Mouse (Mus musculus) 3T3-L1 (cell line): Measurements from ENCODE around the gene Canx.
"Not testable (repeated sequence)": the region's sequence is repeated elsewhere in the genome, so short reads cannot be mapped to it uniquely, and the experiment has no call there.

ENCODE experiments used
- DNase-seq: peaks from one replicate; pipeline ENCODE4 v3.0.0-alpha.2; 2015; ENCODE audit warnings: low read depth, low spot score

The Canx gene

GRCm38 (mm10) chr11:50333181-50333580, 7.7 kb upstream of the Canx start:
- DNase-seq = no peak

DNA sequence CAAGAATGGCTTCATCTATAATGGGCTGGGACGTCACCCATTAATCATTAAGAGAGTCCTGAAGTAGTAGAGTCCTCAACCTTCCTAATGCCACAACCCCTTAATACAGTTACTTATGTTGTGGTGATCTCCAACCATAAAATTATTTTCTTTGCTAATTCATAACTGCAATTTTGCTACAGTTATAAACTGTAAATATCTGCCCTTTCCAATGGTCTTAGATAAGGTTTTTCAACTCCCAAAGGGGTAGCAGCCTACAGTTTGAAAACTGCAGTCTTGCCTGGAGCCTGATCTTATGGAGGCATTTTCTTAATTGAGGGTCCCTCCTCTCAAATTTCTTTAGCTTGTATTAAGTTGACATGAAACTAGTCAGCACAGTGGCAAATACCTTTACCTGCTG, 3.9 kb upstream of the Canx start:
- DNase-seq = no peak

DNA sequence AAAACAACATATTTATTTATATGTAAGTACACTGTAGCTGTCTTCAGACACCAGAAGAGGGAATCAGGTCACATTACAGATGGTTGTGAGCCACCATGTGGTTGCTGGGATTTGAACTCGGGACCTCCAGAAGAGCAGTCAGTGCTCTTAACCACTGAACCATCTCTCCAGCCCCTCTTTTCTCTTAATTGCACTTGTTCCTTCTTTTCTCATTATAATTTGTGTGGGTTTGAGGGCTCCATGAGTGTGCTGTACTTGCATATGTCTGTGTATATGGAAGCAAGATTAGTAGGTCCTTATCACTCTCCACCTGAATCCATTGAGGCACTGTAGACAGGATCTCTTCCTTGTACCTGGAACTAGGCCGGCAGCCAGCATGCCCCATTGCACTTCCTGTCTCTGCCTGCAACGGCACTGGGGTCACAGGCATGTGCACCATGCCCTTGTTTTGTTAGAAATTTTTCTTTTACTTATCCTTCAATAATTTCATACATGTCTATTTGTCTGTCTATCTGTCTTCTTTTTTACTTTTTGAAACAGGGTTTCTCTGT, 2.7 kb upstream of the Canx start:
- no peak for DNase-seq

- peak; percentile 15 for DNase-seq
These were observed 961 bp upstream of the Canx start for GRCm38 (mm10) chr11:50326302-50326966.

DNA sequence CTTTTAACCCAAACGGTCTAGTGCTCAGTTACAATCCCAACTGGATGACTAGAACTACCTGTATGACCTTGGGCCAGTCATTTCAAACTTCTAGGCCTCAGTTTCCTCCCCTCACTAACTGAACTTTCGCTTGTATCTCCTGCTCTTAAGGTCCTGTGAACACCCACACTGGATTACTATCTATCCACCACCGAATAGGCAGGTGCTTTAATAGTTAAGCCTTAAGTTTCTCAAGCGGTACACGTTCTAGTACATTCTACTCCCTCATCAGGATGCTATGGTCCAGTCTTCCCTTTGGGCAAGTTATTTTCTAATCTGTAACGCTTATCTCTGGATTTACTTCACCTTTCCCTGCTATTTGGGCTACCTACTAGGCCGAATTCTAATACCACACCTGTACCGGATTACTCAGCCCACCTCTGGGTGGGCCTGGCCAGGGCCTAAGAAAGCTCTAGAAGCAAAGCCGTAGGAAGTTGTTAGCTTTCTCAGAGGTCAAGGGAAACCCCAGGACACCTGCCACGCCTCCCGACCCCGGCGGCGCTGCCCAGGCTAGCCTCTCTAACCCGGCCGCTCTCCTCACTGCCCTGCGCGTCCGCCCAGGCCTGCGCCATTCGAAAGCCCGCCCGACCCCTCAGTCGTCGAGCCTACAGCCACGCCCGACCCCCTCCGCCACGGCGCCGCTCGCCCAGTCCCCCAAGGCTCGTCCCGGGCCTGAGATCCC, 562 bp downstream of the Canx start:
- peak; percentile 37 for DNase-seq

- peak; percentile 4 for DNase-seq
These were observed 1.6 kb downstream of the Canx start for GRCm38 (mm10) chr11:50323843-50324242.

GRCm38 (mm10) chr11:50322345-50322744, 3.1 kb downstream of the Canx start:
- DNase-seq = no peak

GRCm38 (mm10) chr11:50321239-50321638, 4.2 kb downstream of the Canx start:
- no peak for DNase-seq

GRCm38 (mm10) chr11:50319343-50319742, 6.1 kb downstream of the Canx start:
- not testable (repeated sequence) for DNase-seq

GRCm38 (mm10) chr11:50312803-50313202, 12.7 kb downstream of the Canx start:
- DNase-seq = no peak

DNA sequence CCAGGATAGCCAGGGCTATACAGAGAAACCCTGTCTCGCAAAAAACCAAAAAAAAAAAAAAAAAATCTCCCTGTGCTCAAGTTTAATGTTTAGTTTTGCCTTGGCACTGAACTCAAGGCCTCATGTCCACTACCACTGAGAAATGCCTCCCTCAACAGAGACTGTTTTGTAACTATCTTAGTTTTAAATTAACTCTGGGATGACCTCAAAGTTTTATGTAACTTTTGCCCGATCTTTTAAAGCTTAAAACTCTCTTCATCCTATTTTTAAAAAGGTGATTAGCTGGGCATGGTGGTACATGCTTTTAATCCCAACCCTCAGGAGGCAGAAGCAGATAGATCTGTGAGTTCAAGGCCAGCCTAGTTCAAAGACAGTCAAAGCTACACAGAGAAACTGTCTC, 22.1 kb downstream of the Canx start:
- no peak for DNase-seq

GRCm38 (mm10) chr11:50292190-50292855, 33.1 kb downstream of the Canx start, which contains the start of gene Maml1:
Maml1 (minus strand) TSS chr11:50292311.
- DNase-seq = peak; percentile 99

- DNase-seq = peak; percentile 60
These were observed 33.9 kb downstream of the Canx start for GRCm38 (mm10) chr11:50291321-50292165.

DNA sequence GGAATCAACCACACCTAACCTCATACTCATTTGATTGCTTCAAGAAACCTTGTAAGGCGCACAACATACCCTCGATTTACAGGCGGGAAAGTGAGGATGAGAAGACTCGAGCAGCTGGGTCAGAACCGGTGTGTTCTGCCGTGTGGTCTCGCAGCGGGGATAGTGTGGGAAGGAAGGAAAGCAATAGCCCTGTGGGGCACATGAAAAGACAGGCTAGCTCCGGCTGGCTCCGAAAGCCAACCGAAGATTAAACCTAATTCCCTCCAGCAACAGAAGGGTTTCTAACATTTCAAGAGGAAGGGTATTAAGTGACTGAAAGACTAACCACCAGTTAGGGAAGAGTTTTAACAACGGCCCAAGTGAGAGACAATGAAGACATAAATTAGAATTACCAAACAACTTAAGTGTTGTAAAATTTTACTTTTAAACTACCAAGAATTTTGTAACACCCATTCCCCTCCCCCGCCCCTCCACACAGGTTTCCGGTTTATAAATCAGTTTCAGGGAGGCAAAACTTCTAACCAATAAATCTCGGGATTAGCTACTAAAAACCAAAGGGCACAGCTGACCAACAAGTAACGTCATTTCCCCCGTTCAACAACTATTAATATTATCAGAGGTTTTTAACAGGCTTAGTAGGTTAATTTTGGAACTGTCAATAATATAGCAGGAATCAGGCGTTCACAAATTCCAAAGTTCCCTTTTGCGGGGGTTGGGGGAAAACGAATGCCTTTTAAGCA, 34.8 kb downstream of the Canx start:
- DNase-seq = peak; percentile 56

- no peak for DNase-seq
These were observed 39.0 kb downstream of the Canx start for GRCm38 (mm10) chr11:50286428-50286827.

GRCm38 (mm10) chr11:50285696-50286095, 39.8 kb downstream of the Canx start:
- DNase-seq = no peak

DNA sequence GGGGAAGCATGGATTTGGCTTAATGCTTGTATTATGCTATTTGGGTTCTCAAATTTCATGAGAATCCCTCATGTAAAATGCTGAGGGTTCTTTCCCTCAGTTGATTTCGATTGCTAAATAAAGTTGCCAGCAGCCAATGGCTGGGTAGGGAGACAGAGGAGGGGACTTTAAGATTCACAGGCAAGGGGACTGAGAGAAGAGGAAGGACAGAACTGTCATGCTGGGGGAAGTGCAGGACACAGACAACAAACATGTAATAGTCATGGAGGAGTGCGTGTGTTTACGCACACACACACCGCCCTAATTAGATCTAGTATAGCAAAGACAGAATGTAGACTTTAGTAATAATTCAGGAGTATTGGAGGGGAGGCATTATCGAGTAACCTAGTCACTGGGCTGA, 40.2 kb downstream of the Canx start:
- no peak for DNase-seq

- no peak for DNase-seq
These were observed 45.4 kb downstream of the Canx start for GRCm38 (mm10) chr11:50280053-50280452.

- DNase-seq = no peak
These were observed 46.5 kb downstream of the Canx start for GRCm38 (mm10) chr11:50279005-50279404.

GRCm38 (mm10) chr11:50277706-50278105, 47.8 kb downstream of the Canx start:
- DNase-seq = no peak

DNA sequence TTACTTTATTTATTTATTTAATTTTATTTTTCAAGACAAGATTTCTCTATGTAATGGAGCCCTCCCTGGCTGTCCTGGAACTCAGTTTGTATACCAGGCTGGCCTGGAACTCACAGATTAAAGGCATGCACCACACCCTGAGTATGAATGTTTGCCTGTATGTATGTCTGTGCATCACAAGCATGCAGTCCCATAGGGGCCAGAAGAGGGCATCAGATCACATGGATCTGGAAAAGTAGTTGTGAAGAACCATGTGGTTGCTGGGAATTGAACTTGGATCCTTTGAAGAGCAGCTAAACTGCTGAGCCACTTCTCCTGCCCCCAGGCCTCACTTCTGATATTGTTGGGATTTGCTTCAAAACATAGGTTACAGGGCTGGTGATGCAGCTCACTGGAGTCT, 48.4 kb downstream of the Canx start:
- peak; percentile 29 for DNase-seq
